Mouse (Mus musculus): ENCODE data around the gene Ptpn21. TPM values are rescaled to one million over a fixed set of nuclear protein-coding genes. Genes with fewer than 3 reads are reported as not detected.

The Ptpn21 gene
- total RNA-seq, 4 experiments from 2014 or later, result 7.0 to 9.7 (median 9.4) TPM

- no peak for DNase-seq (ENCODE audit: low spot score in 2 of 2)
Observed at GRCm38 (mm10) chr12:98662617-98663016, 74.6 kb downstream of the Ptpn21 start.

GRCm38 (mm10) chr12:98656873-98657272, 80.3 kb downstream of the Ptpn21 start:
- DNase-seq (ENCODE audit: low spot score in 2 of 2), result no peak

- no peak for DNase-seq (ENCODE audit: low spot score in 2 of 2)
Observed at GRCm38 (mm10) chr12:98644852-98645251, 92.4 kb downstream of the Ptpn21 start.

GRCm38 (mm10) chr12:98628260-98628970, 108.8 kb downstream of the Ptpn21 start:
- DNase-seq (ENCODE audit: low spot score in 2 of 2), result no peak

GRCm38 (mm10) chr12:98627392-98628259, 109.6 kb downstream of the Ptpn21 start, which contains the start of gene Spata7:
TSS of gene Spata7 (plus strand) at chr12:98628157.
- DNase-seq (ENCODE audit: low spot score in 2 of 2), result peak; percentile 79 to 87

Other genes with a start within 250 kb of the Ptpn21 start
- 10 to 100 TPM; 17.5 to 19.2 (median 18.5) TPM for gene Kcnk10, start 159.1 kb downstream of the Ptpn21 start, total RNA-seq (2022)
- gene Spata7, start 109.2 kb downstream of the Ptpn21 start, total RNA-seq (2022), result 10 to 100 TPM; 29.9 to 40.8 (median 36.2) TPM
- gene Zc3h14, start 9.6 kb upstream of the Ptpn21 start, total RNA-seq (2022), result 100 to 1,000 TPM in 2 of 4 experiments, 10 to 100 TPM in 2; 96.6 to 114 (median 101) TPM
- gene Eml5, start 164.1 kb upstream of the Ptpn21 start, total RNA-seq (2022), result 100 to 1,000 TPM in 1 of 4 experiments, 10 to 100 TPM in 3; 69.1 to 116 (median 97.2) TPM
- gene Ttc8, start 183.2 kb upstream of the Ptpn21 start, total RNA-seq (2022), result 10 to 100 TPM; 40.6 to 59.3 (median 54.3) TPM